Mouse (Mus musculus) spleen, adult 2 months (tissue): ENCODE measurements around the gene Vax2.

ENCODE experiments used
- CTCF ChIP-seq: fragments of 200-500 bp; IDR thresholded peaks from 2 replicates; pipeline ENCODE4 v1.5.1; 2011; ENCODE audit warnings: mild to moderate bottlenecking, inconsistent platforms; ENCODE audit not compliant: insufficient read depth, insufficient read length, insufficient replicate concordance; ENCODE audit errors: extremely low read depth
- POLR2A ChIP-seq: fragments of 200-500 bp; IDR thresholded peaks from 2 replicates; pipeline ENCODE4 v1.6.1; 2011; ENCODE audit warnings: low read depth, low read length, inconsistent platforms

GRCm38 (mm10) chr6:83699971-83700370, 11.1 kb upstream of the Vax2 start:
- TF ChIP-seq CTCF (no peak), POLR2A (no peak)
